Mouse (Mus musculus) thymus, postnatal 0 days (tissue): ENCODE measurements around the gene D10Wsu102e. TPM values are rescaled to one million over a fixed set of nuclear protein-coding genes. Genes with fewer than 3 reads are reported as not detected.

Experiments
- DNase-seq: peaks from one replicate; pipeline ENCODE4 v3.0.0-alpha.2; 2015; ENCODE audit warnings: low spot score
- polyA plus RNA-seq: library from polyadenylated mRNA; unstranded; fragments of >200 nt; fragmentation: Nextera tagmentation; extraction: Ambion mirVana; gene quantifications from 2 replicates; pipeline ENCODE4 v1.2.1, GENCODE M21; 2015

D10Wsu102e gene
- polyA plus RNA-seq, 1 experiment from 2014 or later, result 0.66 TPM

- peak; percentile 9 for DNase-seq
These were observed 173.9 kb downstream of the D10Wsu102e start, which contains the start of gene Aldh1l2 for GRCm38 (mm10) chr10:83533910-83534283. TSS of gene Aldh1l2 (minus strand) at chr10:83534140.

DNA sequence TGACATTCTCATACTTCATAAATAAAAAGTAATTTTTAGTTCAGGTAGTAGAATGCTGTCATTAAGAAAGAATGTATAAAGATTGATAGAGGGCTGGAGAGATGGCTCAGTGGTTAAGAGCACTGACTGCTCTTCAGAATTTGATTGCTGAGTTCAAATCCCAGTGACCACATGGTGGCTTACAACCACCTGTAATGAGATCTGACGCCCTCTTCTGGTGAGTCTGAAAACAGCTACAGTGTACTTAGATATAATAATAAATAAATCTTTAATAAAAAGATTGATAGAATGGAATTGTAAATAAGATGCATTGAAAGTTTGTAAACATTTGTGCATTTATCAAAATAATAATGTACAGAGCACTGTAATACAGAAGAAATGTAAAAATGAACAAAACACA, 176.4 kb downstream of the D10Wsu102e start:
- no peak for DNase-seq

Other genes with a start within 250 kb of the D10Wsu102e start
- 0.22 and 0.39 TPM in 2 replicates for gene Slc41a2, start 22.3 kb upstream of the D10Wsu102e start, polyA plus RNA-seq
- gene Aldh1l2, start 173.9 kb downstream of the D10Wsu102e start, polyA plus RNA-seq, result 0.22 and 0.37 TPM in 2 replicates
- gene Washc4, start 183.5 kb downstream of the D10Wsu102e start, polyA plus RNA-seq, result 34.2 and 44.8 TPM in 2 replicates